Mouse (Mus musculus) midbrain, embryonic 14.5 days (tissue): ENCODE measurements around the gene Tspan14. TPM values are rescaled to one million over a fixed set of nuclear protein-coding genes. Genes with fewer than 3 reads are reported as not detected.
A peak's percentile ranks its signal among the peaks of the same experiment; 100 is the strongest.

Experiments
- ATAC-seq: fragments of 200-750 bp; cut with Nextera tagmentation; 2 replicates; pipeline ENCODE4 v1.8.0; 2017; ENCODE audit warnings: moderate number of reproducible peaks, moderate library complexity; ENCODE audit not compliant: low FRiP score, low TSS enrichment
- DNase-seq: peaks from one replicate; pipeline ENCODE4 v3.0.0-alpha.2; 2015
- H3K27ac ChIP-seq: fragments of 300-500 bp; sonication (generic); replicated peaks from 2 replicates; pipeline ENCODE4 v1.5.1; 2014; ENCODE audit warnings: mild to moderate bottlenecking, low read depth, low read length, moderate library complexity
- H3K27me3 ChIP-seq: fragments of 300-500 bp; sonication (generic); 2 replicates; pipeline ENCODE4 v1.6.1; 2014; ENCODE audit warnings: low read length, control low read depth, mixed read lengths; ENCODE audit not compliant: control insufficient read depth, insufficient read depth
- H3K36me3 ChIP-seq: fragments of 300-500 bp; sonication (generic); 2 replicates; pipeline ENCODE4 v1.6.1; 2014; ENCODE audit warnings: low read length, control low read depth; ENCODE audit not compliant: control insufficient read depth, insufficient read depth
- H3K4me1 ChIP-seq: fragments of 300-500 bp; sonication (generic); 2 replicates; pipeline ENCODE4 v1.6.1; 2014; ENCODE audit warnings: mild to moderate bottlenecking, antibody characterized with exemption, low read length, control low read depth; ENCODE audit not compliant: control insufficient read depth, insufficient read depth
- H3K4me2 ChIP-seq: fragments of 300-500 bp; sonication (generic); 2 replicates; pipeline ENCODE4 v1.6.1; 2014; ENCODE audit warnings: mild to moderate bottlenecking, low read length, moderate library complexity
- H3K4me3 ChIP-seq: fragments of 300-500 bp; sonication (generic); replicated peaks from 2 replicates; pipeline ENCODE4 v1.5.1; 2014; ENCODE audit warnings: low read depth, low read length
- H3K9ac ChIP-seq: fragments of 300-500 bp; sonication (generic); replicated peaks from 2 replicates; pipeline ENCODE4 v1.6.1; 2014; ENCODE audit warnings: mild to moderate bottlenecking, low read length, moderate library complexity
- H3K9me3 ChIP-seq: fragments of 300-500 bp; sonication (generic); 2 replicates; pipeline ENCODE4 v1.6.1; 2016; ENCODE audit warnings: low read length, control low read depth, mixed read lengths; ENCODE audit not compliant: control insufficient read depth
- WGBS: fragments of 180-500 bp; shearing (Covaris S2); extraction: QIAGEN DNeasy Blood & Tissue Kit; methylation state at CpG from one replicate; pipeline ENCODE4 v1.1.7; 2014; 5-methylcytosine and 5-hydroxymethylcytosine counted together
- polyA plus RNA-seq: library from polyadenylated mRNA; unstranded; fragments of >200 nt; fragmentation: Nextera tagmentation; extraction: Ambion mirVana; gene quantifications from 2 replicates; pipeline ENCODE4 v1.2.1, GENCODE M21; 2014

The Tspan14 gene
- polyA plus RNA-seq, 1 experiment from 2014 or later = 79.6 TPM

DNA sequence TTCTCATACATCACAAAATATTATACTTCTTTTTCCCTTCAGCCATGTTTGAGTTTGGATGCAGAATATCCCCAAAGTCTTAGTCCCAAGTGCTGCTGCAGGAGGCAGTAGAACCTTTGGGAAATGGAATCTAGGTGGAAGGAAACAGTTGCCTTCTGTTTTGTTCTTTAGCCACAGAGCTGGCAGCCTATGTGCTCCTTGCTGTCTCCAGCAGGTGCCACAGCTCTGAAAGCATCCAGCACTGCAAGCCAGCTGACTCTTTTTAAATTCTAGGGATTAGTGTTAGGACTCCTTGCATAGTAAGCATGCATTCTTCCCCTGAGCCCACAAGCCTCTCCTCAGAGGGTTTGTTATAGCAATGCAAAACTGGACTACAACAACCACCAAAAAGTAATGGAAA lies 55.1 kb downstream of the Tspan14 start:
- Histone ChIP-seq H3K4me1 (no peaks in the 10 kb centered on the region), H3K36me3 (peaks cover 82% of the 10 kb centered on the region), H3K27me3 (no peaks in the 10 kb centered on the region), H3K9me3 (no peaks in the 10 kb centered on the region), H3K9ac (no peak overlapping the region), H3K4me3 (no peak overlapping the region), H3K4me2 (no peak overlapping the region), H3K27ac (no peak overlapping the region)
- ATAC-seq = no peak
- DNase-seq = no peak

DNA sequence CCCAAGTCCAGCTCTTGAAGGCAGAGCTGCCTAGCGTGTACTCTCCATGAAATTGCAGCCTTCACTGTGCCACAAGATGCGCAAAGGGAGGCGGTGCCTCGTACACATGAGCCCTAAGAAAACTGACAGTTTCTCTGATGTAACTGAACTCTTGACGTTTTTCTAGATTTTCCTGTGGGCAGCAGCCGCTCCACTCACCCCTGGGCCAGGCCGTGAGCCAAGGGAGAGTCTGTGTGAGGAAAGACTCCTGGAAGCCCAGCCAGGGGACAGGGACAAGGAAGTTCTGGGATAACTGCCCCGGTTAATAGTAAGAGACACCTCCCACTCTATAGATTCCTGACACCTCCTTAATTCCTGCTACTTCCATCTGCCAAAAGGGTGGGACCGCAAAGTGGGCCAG lies 57.8 kb downstream of the Tspan14 start:
- no peak overlapping the region for H3K4me2 ChIP-seq
- no peaks in the 10 kb centered on the region for H3K4me1 ChIP-seq
- H3K4me3 ChIP-seq = no peak overlapping the region
- H3K9me3 ChIP-seq = no peaks in the 10 kb centered on the region
- ATAC-seq (no peak), DNase-seq (no peak)
- H3K27me3 ChIP-seq = no peaks in the 10 kb centered on the region
- peaks cover 78% of the 10 kb centered on the region for H3K36me3 ChIP-seq
- no peak overlapping the region for H3K9ac ChIP-seq
- H3K27ac ChIP-seq = no peak overlapping the region
- 95% methylated on average over 9 of the region's 9 CpGs for WGBS

DNA sequence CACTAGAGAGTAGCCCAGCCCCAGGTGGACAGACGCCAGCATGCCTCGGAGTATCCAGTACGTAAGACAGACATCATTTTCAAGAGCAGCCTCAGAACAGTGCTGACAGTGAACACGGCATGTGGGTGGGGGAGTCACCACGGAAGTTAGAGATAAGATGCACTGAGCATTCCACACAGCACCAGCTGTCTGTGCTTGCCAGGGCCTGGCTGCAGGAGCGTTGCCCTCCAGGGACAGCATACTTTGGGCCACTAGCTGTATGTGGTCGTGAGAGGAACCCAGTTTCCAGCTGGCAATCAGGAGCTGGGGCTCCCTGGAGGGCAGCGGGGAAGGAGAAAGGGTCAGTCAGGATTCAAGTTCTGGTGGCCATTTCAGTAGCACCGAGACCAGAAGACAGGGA lies 59.8 kb downstream of the Tspan14 start:
- Histone ChIP-seq H3K36me3 (peaks cover 65% of the 10 kb centered on the region), H3K4me2 (no peak overlapping the region), H3K4me3 (no peak overlapping the region), H3K27me3 (no peaks in the 10 kb centered on the region), H3K9me3 (no peaks in the 10 kb centered on the region), H3K4me1 (no peaks in the 10 kb centered on the region), H3K9ac (no peak overlapping the region), H3K27ac (no peak overlapping the region)
- DNase-seq (no peak), ATAC-seq (no peak)
- WGBS = 93% methylated on average over 9 of the region's 9 CpGs

DNA sequence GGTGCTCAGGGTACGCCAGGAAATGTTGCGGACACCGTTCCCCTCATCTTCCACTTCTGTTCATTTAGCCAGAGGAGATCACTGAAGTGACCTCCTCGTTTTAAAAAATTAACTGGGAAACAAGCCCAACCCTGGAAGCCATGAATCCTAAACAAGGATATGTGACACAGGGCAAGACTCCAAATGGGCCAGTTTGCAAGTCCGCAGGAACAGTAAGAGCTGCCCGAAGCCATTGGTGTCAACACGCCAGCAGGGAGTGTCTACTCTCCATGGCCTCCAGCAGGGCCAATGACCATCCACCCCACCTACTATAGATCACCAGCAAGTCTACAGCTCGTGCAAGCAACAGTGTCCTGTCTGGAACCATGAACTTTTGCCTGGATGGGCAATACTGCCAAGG lies 60.8 kb downstream of the Tspan14 start:
- DNase-seq = no peak
- no peak overlapping the region for H3K4me3 ChIP-seq

DNA sequence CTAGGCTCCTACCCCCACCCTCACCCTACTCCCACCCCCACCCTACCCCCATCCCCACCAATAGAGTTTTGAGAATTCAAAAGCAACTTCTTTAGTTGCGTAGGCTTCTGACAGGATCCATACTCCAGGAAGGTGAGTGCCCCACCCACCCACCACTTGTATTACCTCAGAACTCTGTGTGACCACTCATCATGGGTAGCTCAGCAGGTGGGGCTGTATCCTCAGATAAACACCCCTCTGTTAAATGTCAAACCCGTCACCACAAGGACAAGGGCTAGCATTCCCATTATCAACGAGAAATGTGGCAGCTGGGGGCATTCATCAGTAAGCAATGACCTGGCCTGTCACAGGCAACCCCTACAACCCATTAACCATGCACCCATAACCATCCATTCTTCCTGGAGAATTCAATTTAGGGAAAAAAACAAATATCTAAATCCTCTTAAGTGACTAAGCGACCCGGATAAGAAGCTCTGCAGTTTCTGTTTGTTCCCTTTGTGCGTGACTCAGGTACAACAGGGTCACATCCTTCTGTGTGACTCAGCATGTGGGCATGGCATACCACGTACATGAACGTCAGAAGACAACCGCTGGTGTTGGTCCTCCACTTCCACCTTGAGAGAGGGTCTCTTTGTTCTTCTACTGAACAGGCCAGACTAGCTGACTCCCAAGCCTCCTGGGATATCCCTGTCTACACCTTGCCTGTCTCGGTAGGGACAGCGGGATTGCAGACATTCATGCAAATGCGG lies 64.1 kb downstream of the Tspan14 start:
- Histone ChIP-seq H3K27ac (no peak overlapping the region), H3K4me1 (no peaks in the 10 kb centered on the region), H3K27me3 (no peaks in the 10 kb centered on the region), H3K36me3 (peaks cover 23% of the 10 kb centered on the region), H3K4me3 (no peak overlapping the region), H3K4me2 (no peak overlapping the region), H3K9ac (no peak overlapping the region), H3K9me3 (no peaks in the 10 kb centered on the region)
- 74% methylated on average over 12 of the region's 12 CpGs for WGBS
- ATAC-seq = no peak
- no peak for DNase-seq

More for the DNA sequence above, 60.8 kb downstream of the Tspan14 start:
- no peak for ATAC-seq
- Histone ChIP-seq H3K9ac (no peak overlapping the region), H3K36me3 (peaks cover 56% of the 10 kb centered on the region), H3K4me1 (no peaks in the 10 kb centered on the region), H3K4me2 (no peak overlapping the region), H3K9me3 (no peaks in the 10 kb centered on the region), H3K27ac (no peak overlapping the region), H3K27me3 (no peaks in the 10 kb centered on the region)
- WGBS = 90% methylated on average over 8 of the region's 8 CpGs

DNA sequence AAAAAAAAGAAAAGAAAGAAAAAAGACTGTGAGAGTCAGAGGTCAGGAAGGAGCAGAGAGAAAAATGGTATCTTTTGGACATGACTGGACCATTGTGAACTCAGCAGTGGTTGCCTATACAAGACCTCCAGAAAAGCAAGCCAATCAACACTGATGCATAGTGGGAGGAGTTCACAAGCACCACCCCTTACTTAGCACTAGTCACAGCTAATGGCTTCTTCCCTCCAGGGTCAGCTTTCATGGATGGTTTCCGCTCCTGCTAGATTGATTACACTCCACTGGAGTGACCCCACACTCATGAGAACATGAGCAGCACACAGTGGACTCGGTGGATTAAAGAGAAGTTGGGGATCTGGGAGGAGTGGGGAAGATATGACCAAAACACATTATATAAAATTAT lies 66.3 kb downstream of the Tspan14 start:
- Histone ChIP-seq H3K4me3 (no peak overlapping the region), H3K9ac (no peak overlapping the region), H3K27me3 (no peaks in the 10 kb centered on the region), H3K36me3 (peaks cover 6% of the 10 kb centered on the region; the same call in 1 of the 2 replicates), H3K4me2 (no peak overlapping the region), H3K27ac (no peak overlapping the region), H3K4me1 (no peaks in the 10 kb centered on the region), H3K9me3 (no peaks in the 10 kb centered on the region)
- ATAC-seq (no peak), DNase-seq (no peak)
- WGBS = 88% methylated on average over 2 of the region's 2 CpGs

DNA sequence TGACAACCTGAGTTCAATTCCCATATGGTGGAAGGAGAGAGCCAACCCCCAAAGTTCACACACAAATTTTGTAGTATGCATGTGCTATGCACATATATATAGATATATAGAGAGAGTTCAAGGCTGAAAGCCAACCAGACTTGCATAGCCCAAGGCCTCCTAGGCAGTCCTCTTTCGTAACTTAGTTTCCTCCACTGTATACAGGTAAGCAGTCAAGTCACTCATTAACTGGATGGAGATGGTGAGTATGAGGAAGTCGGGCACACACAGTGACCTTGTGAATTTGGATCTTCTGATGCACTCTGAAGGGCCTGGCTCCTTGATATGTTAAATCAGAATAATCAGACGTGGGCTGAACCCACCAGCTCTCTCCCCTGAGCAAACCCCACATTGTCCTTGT lies 68.7 kb downstream of the Tspan14 start:
- DNase-seq (no peak), ATAC-seq (no peak)
- 87% methylated on average over 3 of the region's 3 CpGs for WGBS

DNA sequence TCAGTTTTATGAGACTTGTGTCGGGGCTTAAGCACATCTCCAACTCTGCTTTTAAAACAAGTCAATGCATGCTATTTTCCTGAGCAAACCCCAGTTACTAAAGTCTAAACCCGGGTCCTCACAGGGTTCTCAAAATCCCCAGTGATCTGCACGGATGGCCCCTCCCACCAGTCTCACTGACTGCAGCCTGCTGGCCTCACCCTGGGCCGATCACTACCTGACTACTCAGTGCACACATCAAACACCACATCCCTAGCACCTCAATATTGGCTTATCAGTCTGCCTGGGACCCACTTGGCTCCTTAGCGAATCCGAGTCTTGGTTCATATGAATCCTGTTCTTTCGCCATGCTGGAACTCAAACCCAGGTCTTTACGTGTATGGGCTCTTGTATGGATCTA lies 70.9 kb downstream of the Tspan14 start:
- ATAC-seq = no peak
- no peak overlapping the region for H3K4me2 ChIP-seq
- H3K27ac ChIP-seq = no peak overlapping the region
- H3K9me3 ChIP-seq = no peaks in the 10 kb centered on the region
- H3K4me1 ChIP-seq = peaks cover 6% of the 10 kb centered on the region; the same call in 1 of the 2 replicates
- DNase-seq = no peak
- no peak overlapping the region for H3K9ac ChIP-seq
- 81% methylated on average over 8 of the region's 8 CpGs for WGBS
- no peaks in the 10 kb centered on the region for H3K36me3 ChIP-seq
- H3K27me3 ChIP-seq = no peaks in the 10 kb centered on the region
- H3K4me3 ChIP-seq = no peak overlapping the region

More for the DNA sequence above, 68.7 kb downstream of the Tspan14 start:
- H3K4me1 ChIP-seq = peaks cover 6% of the 10 kb centered on the region; the same call in 1 of the 2 replicates
- H3K27ac ChIP-seq = no peak overlapping the region
- no peaks in the 10 kb centered on the region for H3K9me3 ChIP-seq
- H3K9ac ChIP-seq = no peak overlapping the region
- no peaks in the 10 kb centered on the region for H3K36me3 ChIP-seq
- no peak overlapping the region for H3K4me2 ChIP-seq
- H3K27me3 ChIP-seq = no peaks in the 10 kb centered on the region
- no peak overlapping the region for H3K4me3 ChIP-seq

DNA sequence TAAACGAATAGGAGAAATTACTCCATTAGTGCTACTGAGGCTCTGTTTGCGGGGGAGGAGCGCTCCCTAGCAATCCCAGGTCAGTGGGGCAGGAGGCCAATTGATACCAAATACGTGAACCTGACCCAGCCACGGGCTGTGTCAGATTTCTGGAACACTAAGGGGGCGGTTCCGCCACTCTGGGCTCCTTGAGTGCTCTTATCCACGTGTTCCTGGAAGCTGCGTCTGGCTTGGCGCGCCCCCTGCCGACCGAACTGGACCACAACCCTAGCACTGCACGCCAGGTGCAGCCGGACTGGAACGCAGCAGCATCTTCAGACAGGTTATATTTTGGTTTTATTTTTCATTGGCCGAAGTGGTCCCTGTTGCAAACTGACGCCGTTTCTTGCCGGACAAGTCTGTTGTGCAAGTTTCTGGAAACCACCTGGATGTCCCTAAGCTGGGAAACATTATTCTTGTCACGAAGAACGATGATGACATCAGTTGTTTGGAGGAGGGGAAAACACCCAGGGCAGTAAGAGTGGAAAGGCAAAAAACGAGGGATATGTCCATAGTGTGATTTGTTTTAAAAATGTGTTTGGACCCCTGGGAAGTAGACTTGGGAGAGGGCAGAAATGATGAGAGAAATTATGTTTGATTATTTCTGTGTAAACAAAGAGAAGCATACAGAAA lies 71.9 kb downstream of the Tspan14 start:
- peak; percentile 90 for ATAC-seq
- Histone ChIP-seq H3K27me3 (no peaks in the 10 kb centered on the region), H3K36me3 (no peaks in the 10 kb centered on the region), H3K4me1 (peaks cover 6% of the 10 kb centered on the region; the same call in 1 of the 2 replicates), H3K9ac (peak overlapping the region; percentile 34; the same call in 1 of the 2 replicates), H3K4me3 (peak overlapping the region; percentile 18; the same call in 1 of the 2 replicates), H3K9me3 (no peaks in the 10 kb centered on the region), H3K4me2 (peak overlapping the region; percentile 54), H3K27ac (no peak overlapping the region)
- peak; percentile 90 for DNase-seq
- 15% methylated on average over 23 of the region's 23 CpGs for WGBS
